Mouse (Mus musculus): Measurements from ENCODE around the gene Med24. TPM values are rescaled to one million over a fixed set of nuclear protein-coding genes. Genes with fewer than 3 reads are reported as not detected.
"Not testable (repeated sequence)": the region's sequence is repeated elsewhere in the genome, so short reads cannot be mapped to it uniquely, and the experiment has no call there.

Med24 gene
- polyA plus RNA-seq, 1 experiment from 2014 or later = 73.9 TPM

DNA sequence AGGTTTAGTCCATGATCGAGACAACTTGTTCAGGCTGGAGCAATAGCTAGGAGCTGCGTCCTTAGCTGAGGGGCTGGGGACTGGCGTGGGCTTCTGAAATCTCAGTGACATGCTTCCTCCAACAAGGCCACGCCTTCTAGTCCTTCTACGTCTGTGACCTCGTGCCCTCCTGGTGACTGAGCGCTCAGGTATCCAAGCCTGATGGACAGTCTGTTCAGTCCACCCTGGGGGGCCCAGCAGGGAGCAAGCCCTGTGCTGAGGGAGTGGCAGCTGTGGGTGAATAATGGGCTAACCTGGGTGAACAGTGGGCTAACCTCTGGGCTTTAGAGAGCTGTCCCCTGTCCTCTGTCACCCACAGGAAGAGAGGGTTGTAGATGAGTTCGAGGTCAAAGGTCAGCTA lies 41.2 kb downstream of the Med24 start:
- peaks cover 12% of the 10 kb centered on the region for H3K4me1 ChIP-seq
- no peaks in the 10 kb centered on the region for H3K27me3 ChIP-seq (replicated peaks; ENCODE audit: low read depth, poor library complexity, severe bottlenecking)
- 86% methylated on average over 8 of the region's 8 CpGs for WGBS
- H3K36me3 ChIP-seq (replicated peaks) = peaks cover 87% of the 10 kb centered on the region
- no peak for DNase-seq (ENCODE audit: low spot score)
- no peaks in the 10 kb centered on the region for H3K9me3 ChIP-seq
- no peak overlapping the region for H3K4me3 ChIP-seq
- no peak overlapping the region for H3K27ac ChIP-seq (replicated peaks)

DNA sequence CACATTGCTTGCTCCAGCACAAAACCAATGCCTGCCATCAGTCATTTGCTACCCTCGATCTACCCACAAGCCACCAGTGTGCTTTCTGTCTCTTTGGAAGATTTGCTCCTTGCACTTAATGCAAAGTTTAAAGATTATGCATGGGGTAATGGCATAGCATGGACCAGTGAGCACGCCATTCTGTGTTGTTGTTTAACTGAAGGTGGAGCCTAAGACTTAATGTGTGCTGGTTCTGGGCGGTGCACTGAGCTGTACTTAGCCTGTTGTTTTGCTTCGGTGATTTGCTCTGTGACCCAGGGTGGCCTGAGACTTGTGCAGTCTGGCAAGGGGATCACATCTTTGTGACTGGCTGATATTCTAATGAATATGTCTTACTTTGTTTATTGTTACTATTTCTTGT lies 42.3 kb downstream of the Med24 start:
- 88% methylated on average over 4 of the region's 4 CpGs for WGBS
- no peak overlapping the region for H3K4me3 ChIP-seq
- H3K36me3 ChIP-seq (replicated peaks) = peaks cover 77% of the 10 kb centered on the region
- DNase-seq (ENCODE audit: low spot score) = no peak
- no peaks in the 10 kb centered on the region for H3K27me3 ChIP-seq (replicated peaks; ENCODE audit: low read depth, poor library complexity, severe bottlenecking)
- H3K4me1 ChIP-seq = peaks cover 12% of the 10 kb centered on the region
- no peaks in the 10 kb centered on the region for H3K9me3 ChIP-seq
- H3K27ac ChIP-seq (replicated peaks) = no peak overlapping the region

DNA sequence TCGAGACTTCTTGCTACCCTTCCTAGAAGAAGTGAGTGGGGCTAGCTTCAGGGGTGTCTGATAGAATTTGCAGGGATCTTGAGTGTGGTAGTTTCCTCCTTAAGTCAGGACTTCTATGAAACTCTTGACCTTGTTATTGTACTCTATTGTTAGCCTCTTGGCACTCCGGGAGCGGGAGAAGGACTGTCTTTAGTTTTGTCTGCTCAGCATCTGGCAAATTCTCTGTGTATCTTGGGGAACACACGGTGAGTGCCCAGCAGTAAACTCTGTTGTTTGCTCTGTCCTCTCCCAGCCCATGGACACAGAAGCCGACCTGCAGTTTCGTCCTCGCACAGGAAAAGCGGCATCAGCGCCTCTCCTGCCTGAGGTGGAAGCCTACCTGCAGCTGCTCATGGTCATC lies 43.6 kb downstream of the Med24 start:
- Histone ChIP-seq H3K4me1 (peaks cover 17% of the 10 kb centered on the region), H3K27me3 (replicated peaks; ENCODE audit: low read depth, poor library complexity, severe bottlenecking) (no peaks in the 10 kb centered on the region), H3K36me3 (replicated peaks) (peaks cover 63% of the 10 kb centered on the region), H3K9me3 (no peaks in the 10 kb centered on the region), H3K4me3 (no peak overlapping the region), H3K27ac (replicated peaks) (no peak overlapping the region)
- no peak for DNase-seq (ENCODE audit: low spot score)
- 93% methylated on average over 9 of the region's 9 CpGs for WGBS

DNA sequence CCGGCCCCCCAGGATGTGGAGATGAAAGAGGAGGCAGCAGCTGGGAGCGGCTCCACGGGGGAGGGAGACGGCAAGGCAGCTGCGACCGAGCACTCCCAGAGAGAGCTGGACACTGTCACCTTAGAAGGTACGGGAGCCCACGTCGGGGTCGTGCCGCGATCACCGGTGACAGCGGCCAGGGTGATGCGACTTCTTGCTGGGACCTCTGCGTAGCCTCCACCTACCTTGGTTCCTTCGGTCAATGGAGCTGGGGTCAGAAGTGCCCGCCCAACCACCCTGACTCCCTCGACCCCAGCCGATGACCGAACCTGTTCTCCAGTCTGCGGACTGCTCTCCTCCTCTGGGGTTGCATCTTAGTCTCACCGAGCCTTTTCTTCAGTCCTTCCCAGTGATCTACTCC lies 46.4 kb downstream of the Med24 start:
- peak overlapping the region; percentile 100 for H3K4me3 ChIP-seq
- WGBS = under 1% methylated on average over 23 of the region's 23 CpGs
- H3K36me3 ChIP-seq (replicated peaks) = peaks cover 38% of the 10 kb centered on the region
- no peaks in the 10 kb centered on the region for H3K9me3 ChIP-seq
- DNase-seq (ENCODE audit: low spot score) = no peak
- H3K4me1 ChIP-seq = peaks cover 17% of the 10 kb centered on the region
- peak overlapping the region; percentile 95 for H3K27ac ChIP-seq (replicated peaks)
- H3K27me3 ChIP-seq (replicated peaks; ENCODE audit: low read depth, poor library complexity, severe bottlenecking) = no peaks in the 10 kb centered on the region

DNA sequence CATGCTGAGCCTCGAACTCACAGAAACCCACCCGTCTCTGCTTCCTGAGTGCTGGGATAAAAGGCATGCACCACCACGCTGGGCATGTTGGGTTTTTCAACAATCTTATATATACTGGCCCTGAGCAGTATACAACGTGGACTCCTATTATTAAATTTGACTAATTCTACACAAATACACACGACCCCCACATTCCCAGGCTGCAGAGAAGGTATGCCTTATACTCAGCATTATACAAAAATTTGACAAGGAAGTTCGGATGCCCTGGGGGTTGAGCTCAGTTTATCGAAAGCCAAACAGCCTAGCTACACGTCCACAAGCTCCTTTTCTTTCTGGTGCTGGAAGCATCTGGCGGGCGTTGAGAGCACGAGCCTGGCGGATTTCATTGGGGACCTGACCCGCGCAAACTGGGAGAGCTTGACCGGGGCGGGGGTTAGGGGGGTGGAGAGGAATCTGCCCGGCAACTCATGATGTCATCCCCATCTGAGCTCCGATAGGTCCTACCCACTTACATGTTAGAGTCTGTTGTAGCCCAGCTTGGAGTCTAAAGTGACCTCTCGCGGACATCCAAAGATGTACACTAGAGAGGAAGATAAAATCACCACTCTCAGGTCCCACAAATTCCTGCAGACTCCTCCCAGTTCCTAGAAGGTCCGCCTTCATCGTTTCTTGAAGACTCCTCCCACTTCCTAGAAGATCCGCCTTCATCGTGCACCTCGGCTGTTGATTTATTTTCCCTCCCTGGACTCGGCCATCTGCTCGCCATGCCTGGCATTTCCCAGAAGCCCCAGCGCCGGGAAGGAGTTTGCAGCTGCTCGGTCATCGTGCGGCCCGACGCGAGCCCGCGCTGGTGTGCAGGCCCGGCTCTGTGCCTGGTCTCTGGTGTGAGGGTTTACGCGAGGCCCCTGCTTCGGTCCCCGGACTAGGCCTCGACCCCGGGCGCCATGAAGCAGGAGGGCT lies 47.2 kb downstream of the Med24 start, which contains the start of gene Psmd3:
TSS of gene Psmd3 (plus strand) at position 769 of the 960 bp plus-strand sequence.
- WGBS = 6% methylated on average over 45 of the region's 45 CpGs
- DNase-seq (ENCODE audit: low spot score) = peak; percentile 97
- peaks cover 17% of the 10 kb centered on the region for H3K4me1 ChIP-seq

DNA sequence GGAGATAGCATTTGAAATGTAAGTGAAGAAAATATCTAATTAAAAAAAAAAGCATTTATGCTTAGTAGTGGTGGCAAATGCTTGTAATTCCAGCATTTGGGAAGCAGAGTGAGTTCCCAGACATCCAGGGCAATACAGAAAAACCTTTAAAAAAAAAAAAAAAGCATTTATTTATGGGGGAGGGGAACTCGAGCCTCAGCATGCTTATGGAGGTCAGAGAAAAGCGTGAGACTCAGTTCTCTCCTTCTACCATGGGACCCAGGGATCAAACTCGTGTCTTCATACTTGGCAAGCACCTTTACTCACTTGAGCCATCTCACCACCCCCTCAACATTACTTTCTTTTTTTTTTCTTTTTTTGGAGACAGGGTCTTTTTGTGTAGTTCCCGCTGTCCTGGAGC lies 48.0 kb downstream of the Med24 start:
- Histone ChIP-seq H3K36me3 (replicated peaks) (peaks cover 22% of the 10 kb centered on the region), H3K9me3 (no peaks in the 10 kb centered on the region), H3K27me3 (replicated peaks; ENCODE audit: low read depth, poor library complexity, severe bottlenecking) (no peaks in the 10 kb centered on the region), H3K4me1 (peaks cover 17% of the 10 kb centered on the region), H3K4me3 (peak overlapping the region; percentile 100; the same call in 1 of the 2 replicates), H3K27ac (replicated peaks) (0 out of 2 replicates have a peak overlapping the region, but pooled peaks have one; percentile 95)
- WGBS = 81% methylated on average over 4 of the region's 4 CpGs
- no peak for DNase-seq (ENCODE audit: low spot score)

More for the DNA sequence above, 47.2 kb downstream of the Med24 start, which contains the start of gene Psmd3:
- H3K27ac ChIP-seq (replicated peaks) = peak within 1 kb of the TSS; percentile 95
- H3K27me3 ChIP-seq (replicated peaks; ENCODE audit: low read depth, poor library complexity, severe bottlenecking) = no peaks in the 10 kb centered on the region
- peaks cover 31% of the 10 kb centered on the region for H3K36me3 ChIP-seq (replicated peaks)
- H3K9me3 ChIP-seq = no peaks in the 10 kb centered on the region
- H3K4me3 ChIP-seq = peak within 1 kb of the TSS; percentile 100

DNA sequence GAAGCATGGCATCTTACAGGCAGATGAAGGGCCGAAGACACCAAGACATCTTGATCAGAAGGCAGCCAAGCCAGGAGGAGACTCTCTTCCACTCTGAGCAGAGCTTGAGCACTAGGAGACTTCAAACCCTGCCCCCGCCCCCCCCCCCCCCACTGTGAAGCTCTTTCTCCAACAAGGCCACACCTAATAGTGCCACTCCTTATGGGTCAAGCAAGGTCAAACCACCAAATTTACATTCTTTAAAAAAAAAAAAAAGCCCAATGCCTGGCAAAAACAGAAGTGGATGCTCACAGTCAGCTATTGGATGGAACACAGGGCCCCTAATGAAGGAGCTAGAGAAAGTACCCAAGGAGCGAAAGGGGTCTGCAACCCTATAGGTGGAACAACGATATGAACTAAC lies 48.6 kb downstream of the Med24 start:
- H3K36me3 ChIP-seq (replicated peaks) = peaks cover 16% of the 10 kb centered on the region
- H3K9me3 ChIP-seq; H3K27ac ChIP-seq (replicated peaks); H3K27me3 ChIP-seq (replicated peaks; ENCODE audit: low read depth, poor library complexity, severe bottlenecking); DNase-seq (ENCODE audit: low spot score); H3K4me3 ChIP-seq: not testable (repeated sequence)
- H3K4me1 ChIP-seq = peaks cover 19% of the 10 kb centered on the region
- 79% methylated on average over 4 of the region's 4 CpGs for WGBS

DNA sequence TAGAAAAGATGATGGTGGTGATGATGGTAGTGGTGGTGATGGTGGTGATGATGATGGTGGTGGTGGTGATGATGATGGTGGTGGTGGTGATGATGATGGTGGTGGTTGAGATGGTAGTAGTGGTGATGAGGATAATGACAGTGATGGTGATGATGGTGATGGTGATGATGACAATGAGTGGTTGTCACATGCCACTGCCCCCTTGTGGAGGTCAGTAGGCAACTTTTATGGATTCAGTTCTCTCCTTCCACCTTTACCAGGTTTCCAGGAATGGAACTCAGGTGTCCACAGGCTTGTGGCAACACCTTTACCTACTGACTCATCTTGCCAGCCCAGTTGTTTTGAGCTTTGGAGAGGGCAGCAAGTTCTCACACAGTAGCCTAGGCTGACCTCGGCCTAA lies 49.2 kb downstream of the Med24 start:
- Histone ChIP-seq H3K4me1 (peaks cover 19% of the 10 kb centered on the region), H3K27ac (replicated peaks) (no peak overlapping the region), H3K36me3 (replicated peaks) (peaks cover 10% of the 10 kb centered on the region), H3K9me3 (no peaks in the 10 kb centered on the region), H3K4me3 (no peak overlapping the region), H3K27me3 (replicated peaks; ENCODE audit: low read depth, poor library complexity, severe bottlenecking) (no peaks in the 10 kb centered on the region)
- 100% methylated on average over 1 of the region's 1 CpGs for WGBS
- no peak for DNase-seq (ENCODE audit: low spot score)

DNA sequence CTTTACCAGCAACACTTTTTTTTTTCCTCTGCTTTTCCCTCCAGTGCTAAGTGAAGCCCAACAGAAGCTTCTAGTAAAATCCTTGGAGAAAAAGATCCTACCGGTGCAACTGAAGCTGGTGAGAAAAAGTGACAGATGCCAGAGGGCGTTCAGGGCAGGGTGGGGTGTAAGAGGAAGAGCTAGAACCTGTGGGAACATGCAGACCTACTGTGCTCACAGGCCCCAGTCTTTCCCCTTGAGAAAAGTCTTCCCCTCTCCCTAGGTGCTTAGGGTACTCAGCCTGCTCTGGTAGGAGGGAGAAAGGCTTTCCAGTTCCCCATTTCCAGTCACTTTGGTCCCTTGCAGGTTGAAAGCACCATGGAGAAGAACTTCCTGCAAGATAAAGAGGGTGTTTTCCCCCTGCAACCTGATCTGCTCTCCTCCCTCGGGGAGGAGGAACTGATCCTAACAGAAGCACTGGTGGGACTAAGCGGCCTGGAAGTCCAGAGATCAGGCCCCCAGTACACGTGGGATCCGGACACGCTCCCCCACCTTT lies 53.3 kb downstream of the Med24 start:
- H3K4me3 ChIP-seq = no peak overlapping the region
- H3K4me1 ChIP-seq = 0 out of 2 replicates have a peak, but pooled peaks cover 2% of the 10 kb centered on the region
- WGBS = 44% methylated on average over 7 of the region's 7 CpGs
- DNase-seq (ENCODE audit: low spot score) = no peak
- no peaks in the 10 kb centered on the region for H3K36me3 ChIP-seq (replicated peaks)
- H3K9me3 ChIP-seq = no peaks in the 10 kb centered on the region
- H3K27me3 ChIP-seq (replicated peaks; ENCODE audit: low read depth, poor library complexity, severe bottlenecking) = 0 out of 2 replicates have a peak, but pooled peaks cover 4% of the 10 kb centered on the region
- H3K27ac ChIP-seq (replicated peaks) = no peak overlapping the region

DNA sequence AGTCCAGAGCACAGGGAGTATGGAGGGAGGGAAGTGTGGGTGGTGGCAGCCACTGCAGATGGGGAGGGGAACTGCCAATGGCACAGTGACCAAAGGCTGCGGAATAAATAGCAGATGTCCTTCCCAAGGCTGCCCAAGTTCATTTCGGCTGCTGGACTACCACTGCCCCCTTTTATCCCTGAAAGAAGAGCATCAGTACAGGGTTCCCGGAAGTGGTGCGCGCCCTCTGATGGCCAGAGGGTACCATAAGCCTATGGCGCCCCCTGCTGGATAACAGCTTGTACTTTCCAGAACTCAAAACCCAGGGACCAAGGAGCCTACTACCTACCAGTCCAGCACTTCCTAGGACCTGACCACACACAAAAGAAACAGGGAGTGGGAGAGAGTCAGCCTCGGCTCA lies 56.1 kb downstream of the Med24 start:
- H3K9me3 ChIP-seq; H3K4me1 ChIP-seq; H3K36me3 ChIP-seq (replicated peaks); H3K27ac ChIP-seq (replicated peaks): not testable (repeated sequence)
- WGBS = 9% methylated on average over 7 of the region's 7 CpGs
- Histone ChIP-seq H3K4me3 (0 out of 2 replicates have a peak overlapping the region, but pooled peaks have one; percentile 29), H3K27me3 (replicated peaks; ENCODE audit: low read depth, poor library complexity, severe bottlenecking) (peaks cover 26% of the 10 kb centered on the region)
- peak; percentile 75 for DNase-seq (ENCODE audit: low spot score)

DNA sequence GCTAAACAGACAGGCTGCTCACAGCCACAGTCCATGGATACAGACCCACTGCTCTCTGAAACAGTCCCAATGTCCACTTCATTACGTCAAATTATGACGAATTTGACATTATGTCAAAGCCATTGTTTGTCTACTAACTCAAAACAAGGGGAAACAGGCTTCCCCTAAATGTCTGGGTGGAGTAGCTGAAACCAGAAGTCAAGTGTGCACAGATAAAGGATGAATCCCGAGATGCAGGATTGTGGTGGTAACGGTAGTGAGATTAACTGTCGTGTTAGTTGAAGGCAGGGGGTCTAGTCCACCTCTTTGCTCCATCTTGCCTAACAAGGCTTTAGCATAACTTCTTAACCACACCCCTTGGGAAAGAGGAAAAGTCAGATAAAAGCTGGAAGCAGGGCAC lies 56.8 kb downstream of the Med24 start:
- no peaks in the 10 kb centered on the region for H3K36me3 ChIP-seq (replicated peaks)
- WGBS = 88% methylated on average over 5 of the region's 5 CpGs
- no peak overlapping the region for H3K27ac ChIP-seq (replicated peaks)
- DNase-seq (ENCODE audit: low spot score) = no peak
- no peak overlapping the region for H3K4me3 ChIP-seq
- peaks cover 32% of the 10 kb centered on the region for H3K27me3 ChIP-seq (replicated peaks; ENCODE audit: low read depth, poor library complexity, severe bottlenecking)
- H3K9me3 ChIP-seq = no peaks in the 10 kb centered on the region
- 0 out of 2 replicates have a peak, but pooled peaks cover 2% of the 10 kb centered on the region for H3K4me1 ChIP-seq

DNA sequence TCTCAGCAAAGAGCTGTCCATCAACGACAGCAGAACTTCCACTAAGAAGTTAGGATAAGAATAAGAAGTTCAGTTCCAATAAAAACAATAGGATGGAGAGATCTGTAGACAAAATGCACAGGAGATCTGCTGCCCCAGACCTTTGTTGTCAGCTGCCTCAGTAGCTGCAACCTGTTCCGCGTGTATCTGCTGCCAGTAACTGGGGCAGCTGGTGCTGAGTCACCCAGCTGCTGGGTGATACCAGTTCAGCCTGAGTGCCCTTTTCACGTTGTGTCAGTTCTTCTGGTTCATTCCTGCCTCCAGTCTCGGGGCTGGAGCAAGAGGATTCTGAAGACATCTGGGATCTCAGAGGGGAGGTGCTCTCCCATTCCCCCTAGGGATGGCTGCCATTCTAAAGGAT lies 57.4 kb downstream of the Med24 start:
- 0 out of 2 replicates have a peak, but pooled peaks cover 2% of the 10 kb centered on the region for H3K4me1 ChIP-seq
- H3K27ac ChIP-seq (replicated peaks) = no peak overlapping the region
- peaks cover 38% of the 10 kb centered on the region for H3K27me3 ChIP-seq (replicated peaks; ENCODE audit: low read depth, poor library complexity, severe bottlenecking)
- no peak for DNase-seq (ENCODE audit: low spot score)
- H3K4me3 ChIP-seq = no peak overlapping the region
- WGBS = 70% methylated on average over 5 of the region's 5 CpGs
- H3K9me3 ChIP-seq = no peaks in the 10 kb centered on the region
- no peaks in the 10 kb centered on the region for H3K36me3 ChIP-seq (replicated peaks)

Measured in embryonic facial prominence, embryonic 10.5 days (tissue).